Mouse (Mus musculus): ENCODE measurements around the gene Ckmt1.
A peak's percentile ranks its signal among the peaks of the same experiment; 100 is the strongest.

DNA sequence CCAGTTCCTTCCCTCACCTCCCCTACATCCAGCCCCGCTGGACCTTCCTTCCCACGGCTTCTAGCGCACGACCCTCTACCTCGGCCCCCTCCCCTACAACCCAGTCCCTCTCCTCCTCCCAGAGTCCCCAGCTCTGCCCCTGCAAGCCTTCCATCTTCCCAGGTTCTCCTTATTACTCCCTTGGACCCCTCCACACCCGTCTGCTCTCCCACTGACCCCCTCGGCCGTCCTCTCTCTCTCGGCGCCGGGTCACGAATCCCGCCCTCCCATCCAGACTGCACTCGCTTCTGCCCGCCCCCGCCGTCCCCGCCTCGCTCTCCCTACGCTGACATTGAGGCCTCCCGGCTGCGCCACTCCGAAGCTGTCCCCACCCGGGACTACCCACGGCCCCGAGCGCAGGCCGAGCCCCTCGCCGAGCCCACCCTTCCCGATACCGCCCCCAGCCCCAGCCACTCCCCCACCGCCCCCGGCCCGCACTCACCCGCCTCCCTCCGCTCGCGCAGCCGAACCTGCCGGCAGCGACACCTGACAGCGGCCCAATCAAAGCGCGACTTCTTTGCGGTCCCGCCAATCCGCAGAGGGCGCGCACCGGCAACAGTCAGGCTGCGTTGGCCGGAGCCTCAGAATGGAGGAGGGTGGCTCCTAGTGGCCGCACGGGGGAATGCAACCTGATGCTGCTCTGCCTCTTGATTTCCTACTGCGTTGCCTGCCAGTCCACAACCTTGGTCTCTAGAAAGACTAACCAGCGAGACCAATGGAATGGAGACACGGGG is 2.5 kb upstream of the Ckmt1 start, which contains the start of gene Ppip5k1:
- peak; percentile 93 for TF ChIP-seq CTCF (IDR thresholded peaks at IDR 0.05; ENCODE audit: control insufficient read depth, insufficient read depth, insufficient read length)
- TF ChIP-seq FOSL1 (IDR thresholded peaks at IDR 0.05; ENCODE audit: insufficient read depth, low read length, poor library complexity, severe bottlenecking), result no peak

Data from C2C12 (cell line).